Mouse (Mus musculus): ENCODE results near the gene Gm614. TPM values are rescaled to one million over a fixed set of nuclear protein-coding genes. Genes with fewer than 3 reads are reported as not detected.

Gm614 gene
- polyA plus RNA-seq (2017; shearing (Covaris generic)): 3.7 TPM

DNA sequence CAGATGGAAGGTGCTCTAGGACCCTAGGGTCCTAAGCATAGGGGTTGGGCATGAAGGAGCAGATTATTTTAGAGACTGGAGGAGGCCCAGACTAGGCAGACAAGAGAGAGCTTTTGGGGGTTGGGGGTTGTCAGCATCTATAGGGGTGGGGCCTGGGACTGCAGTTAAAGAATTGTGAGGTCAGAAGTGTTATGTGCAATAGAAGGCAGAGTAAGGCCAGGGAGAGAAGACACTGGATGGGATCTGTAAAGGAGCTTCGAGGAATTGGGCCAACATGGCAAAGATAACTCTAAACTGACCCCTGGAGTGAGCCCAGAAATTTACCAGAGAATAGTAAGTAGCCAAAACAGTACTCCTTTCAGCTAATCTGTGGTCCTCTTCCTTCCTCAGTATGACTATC lies at the start of gene Gm614:
Gene Gm614 (minus strand): TSS at position 101 of the 400 bp plus-strand sequence.

DNA sequence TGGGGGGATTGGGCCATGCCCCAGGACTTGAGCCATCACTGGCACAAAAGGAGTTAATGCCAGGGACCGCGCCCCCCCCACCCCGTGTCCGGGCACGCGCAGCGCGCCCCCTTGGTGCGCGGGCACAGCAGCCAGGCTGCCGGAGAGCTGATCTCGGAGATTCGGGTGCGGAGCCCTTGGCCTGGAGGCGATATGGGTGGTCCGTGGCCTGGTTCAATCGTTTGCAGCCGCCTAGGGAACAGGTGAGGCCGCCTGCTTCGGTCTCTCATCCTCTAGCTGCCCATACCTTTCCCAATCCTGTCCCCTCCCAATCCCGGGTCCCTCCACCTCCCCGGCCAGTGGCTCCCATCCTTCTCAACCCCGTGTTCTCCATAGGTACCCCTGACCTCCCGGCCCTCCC lies 35.3 kb upstream of the Gm614 start, which contains the start of gene Nlgn3:
Gene Nlgn3 (plus strand): TSS at position 114 of the 400 bp plus-strand sequence.

DNA sequence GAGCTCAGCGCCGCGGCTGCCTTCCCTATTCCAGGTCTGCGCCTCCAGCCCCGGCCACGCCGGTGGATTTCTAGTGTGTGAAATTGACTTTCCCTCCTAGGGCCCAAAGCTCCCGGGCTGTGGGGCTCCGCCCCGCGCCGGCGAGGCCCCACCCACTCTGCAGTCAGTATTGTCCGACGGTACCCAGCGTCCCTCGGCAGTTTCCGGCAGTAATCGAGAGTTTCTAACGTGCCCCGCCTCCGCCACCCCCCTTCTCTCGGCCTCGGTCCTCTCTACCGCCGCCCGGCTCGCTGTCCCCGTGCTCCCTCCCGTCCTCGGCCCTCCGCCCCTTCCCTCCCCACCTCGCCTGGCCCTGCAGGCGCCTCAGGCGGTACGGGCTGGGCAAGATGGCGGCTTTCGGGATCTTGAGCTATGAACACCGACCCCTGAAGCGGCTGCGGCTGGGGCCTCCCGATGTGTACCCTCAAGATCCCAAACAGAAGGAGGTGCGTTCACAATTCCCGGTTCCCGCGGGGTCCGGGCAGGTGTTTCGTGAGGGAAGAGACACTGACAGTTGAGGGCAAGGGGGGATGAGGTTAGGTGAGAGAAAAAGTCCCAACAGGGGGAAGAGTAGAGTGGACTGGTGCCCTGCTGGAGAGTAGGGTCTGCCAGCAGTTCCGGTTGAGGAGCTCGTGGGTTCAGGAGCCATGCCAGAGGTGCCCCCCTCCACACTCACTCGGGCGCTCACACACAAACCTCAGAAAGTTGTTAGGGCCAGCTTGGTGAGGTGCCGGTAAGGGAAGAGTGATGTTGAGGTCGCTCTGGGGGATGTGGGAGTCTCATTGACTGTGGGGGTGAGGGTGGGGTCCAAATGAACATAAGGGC lies 10.3 kb upstream of the Gm614 start, which contains the start of gene Med12:
Gene Med12 (plus strand): TSS at position 156 of the 864 bp plus-strand sequence.

DNA sequence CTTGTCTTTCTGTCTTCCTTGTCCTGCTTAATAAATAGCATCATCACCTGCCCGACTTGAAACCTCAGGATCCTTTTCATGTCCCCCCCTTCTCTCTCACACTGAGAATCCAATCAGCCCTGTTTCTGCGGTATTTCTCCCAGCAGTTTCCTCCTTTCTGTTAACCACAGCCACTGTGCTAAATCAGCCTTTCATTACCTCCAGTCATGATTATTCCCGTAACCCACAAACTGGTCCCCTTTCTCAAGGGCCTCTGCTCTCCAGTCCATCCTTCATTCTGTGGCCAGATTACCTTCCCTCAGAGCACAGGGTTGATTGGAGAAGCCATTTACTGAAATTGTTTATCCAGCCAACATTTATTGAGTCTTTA lies 4.9 kb upstream of the Gm614 start, which contains the start of gene Gm20489:
Gene Gm20489 (minus strand): TSS at position 269 of the 370 bp plus-strand sequence.

DNA sequence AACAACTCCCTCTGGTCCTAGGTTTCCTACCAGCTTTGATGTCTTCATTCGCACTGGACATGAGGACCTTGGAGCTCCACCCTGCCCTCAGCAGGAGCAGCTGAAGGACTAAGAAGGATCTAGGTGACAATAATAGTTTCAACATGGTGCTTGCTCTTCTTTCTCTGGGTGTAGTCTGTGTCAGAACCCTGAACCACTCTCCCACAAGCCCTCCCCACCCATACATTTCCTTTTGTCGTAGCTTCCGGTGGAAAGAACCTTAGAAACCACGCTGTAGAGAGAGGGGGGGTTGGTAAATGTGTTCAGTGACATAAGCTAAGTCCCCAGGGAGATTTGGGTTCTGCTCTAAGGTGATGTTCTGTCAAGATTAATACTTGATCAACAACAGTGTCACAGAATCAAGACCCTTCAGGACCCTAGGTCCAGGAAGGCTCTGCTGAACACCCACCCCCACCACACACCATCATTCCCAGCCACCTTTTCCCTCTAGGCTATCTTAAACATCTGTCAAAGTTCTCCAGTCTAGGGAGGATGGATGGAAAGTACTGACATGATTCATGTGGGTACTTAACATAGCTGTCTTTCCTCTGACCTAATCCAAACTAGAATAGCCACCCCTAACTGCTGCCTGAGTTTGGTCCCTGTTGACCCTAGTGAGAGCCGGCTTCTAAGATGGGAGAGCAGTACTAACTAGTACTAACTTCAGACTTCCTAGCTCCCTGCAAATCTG lies 4.4 kb upstream of the Gm614 start, which contains the start of gene Il2rg:
Gene Il2rg (minus strand): TSS at position 231 of the 730 bp plus-strand sequence.

DNA sequence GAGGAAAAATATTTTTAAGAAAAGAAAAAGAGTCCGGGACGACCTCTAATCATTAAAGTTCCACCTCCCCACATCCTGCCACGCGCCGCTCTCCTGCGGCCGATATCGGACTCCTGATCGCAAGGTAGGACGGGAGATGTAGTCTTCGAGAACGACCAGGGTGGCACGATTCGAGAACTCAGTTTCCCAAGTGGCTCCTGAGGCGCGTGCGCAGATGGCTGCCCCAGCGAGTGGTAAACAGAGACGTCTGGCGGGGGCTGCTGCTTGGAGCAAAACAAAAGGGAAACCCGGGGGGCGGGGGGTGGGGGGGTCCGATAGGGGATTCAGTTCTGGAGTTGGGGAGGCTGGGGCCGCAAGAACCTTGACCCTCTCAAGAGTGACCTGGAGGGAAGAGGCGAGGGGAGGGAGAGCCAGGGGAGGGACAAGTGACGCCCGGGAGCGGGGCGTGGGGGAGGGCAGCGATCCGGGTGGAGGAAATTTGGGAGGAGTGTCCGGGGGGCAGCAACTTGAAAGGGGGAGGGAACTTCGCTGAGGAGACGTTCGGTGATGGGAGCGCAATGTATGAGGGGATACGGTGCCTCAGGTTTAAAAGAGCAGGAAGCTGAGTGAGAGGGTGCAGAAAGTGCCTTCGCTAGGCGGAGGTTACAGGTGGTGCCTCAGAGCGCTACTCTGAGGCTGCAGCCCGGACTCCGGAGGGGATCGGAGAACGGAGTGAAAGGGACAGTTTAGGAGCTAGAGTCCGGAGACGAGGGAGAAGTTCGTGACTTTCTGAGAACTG lies 9.7 kb downstream of the Gm614 start, which contains the start of gene Foxo4:
Gene Foxo4 (plus strand): TSS at position 577 of the 778 bp plus-strand sequence.

DNA sequence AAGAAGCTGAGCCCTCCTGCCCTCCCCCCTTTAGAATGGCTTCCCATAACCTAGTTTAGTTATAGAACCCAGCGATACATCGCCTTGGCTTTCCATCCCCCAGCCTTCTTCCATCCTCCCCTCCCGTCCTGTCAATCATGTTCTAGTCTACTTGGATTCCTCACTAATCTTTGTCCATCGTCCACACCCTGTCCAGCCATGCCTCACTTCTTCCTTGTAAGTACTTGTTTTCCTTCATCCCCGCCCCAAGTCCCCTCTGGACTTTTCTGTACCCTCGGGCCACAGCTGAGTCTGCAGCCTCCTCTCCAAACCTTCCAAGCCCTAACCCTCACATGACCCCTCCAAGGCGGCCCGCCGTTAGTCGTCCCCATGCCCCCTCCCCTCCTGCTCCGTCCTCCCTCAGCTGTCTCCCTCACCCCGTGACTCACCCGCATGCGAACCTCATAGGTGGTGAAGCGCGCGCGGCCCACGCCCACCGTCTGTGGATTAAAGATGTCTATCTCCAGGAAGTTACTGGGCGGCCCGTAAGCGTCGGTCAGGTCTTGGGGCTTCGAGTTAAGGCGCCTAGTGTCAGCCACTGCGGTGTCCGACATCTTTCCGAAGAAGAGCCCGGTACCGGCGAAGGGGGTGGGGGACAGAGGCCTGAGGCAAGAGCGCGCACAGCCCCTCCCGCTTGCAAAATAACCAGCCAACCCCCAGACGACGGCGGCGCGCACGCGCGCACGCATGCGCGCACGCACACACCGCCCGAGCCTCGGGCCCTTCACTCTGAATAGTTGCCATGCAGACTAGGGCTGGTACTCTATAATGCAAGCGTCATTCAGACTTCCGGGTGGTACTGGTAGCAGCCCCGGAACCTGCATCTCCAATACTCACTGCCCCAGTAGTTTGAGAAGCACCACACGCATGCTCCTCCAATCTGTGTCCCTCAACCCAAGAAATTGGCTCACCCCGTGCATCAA lies 41.7 kb downstream of the Gm614 start, which contains the start of gene Snx12:
Gene Snx12 (minus strand): TSS at position 730 of the 962 bp plus-strand sequence.

Other genes starting within 250 kb of the Gm614 start
- gene Tex11, start 204.3 kb downstream of the Gm614 start, polyA plus RNA-seq (2017; shearing (Covaris generic)): not detected
- 1.0 TPM for gene Slc7a3, start 178.0 kb downstream of the Gm614 start, polyA plus RNA-seq (2017; shearing (Covaris generic))
- 51.6 TPM for gene Snx12, start 41.4 kb downstream of the Gm614 start, polyA plus RNA-seq (2017; shearing (Covaris generic))
- 1.6 TPM for gene Foxo4, start 9.5 kb downstream of the Gm614 start, polyA plus RNA-seq (2017; shearing (Covaris generic))
- 1,832 TPM for gene Il2rg, start 4.3 kb upstream of the Gm614 start, polyA plus RNA-seq (2017; shearing (Covaris generic))
- gene Gm20489, start 5.0 kb upstream of the Gm614 start, polyA plus RNA-seq (2017; shearing (Covaris generic)): not detected
- 66.4 TPM for gene Med12, start 10.0 kb upstream of the Gm614 start, polyA plus RNA-seq (2017; shearing (Covaris generic))
- not detected for gene Nlgn3, start 35.2 kb upstream of the Gm614 start, polyA plus RNA-seq (2017; shearing (Covaris generic))
- not detected for gene Gjb1, start 112.4 kb upstream of the Gm614 start, polyA plus RNA-seq (2017; shearing (Covaris generic))
- gene Zmym3, start 156.9 kb upstream of the Gm614 start, polyA plus RNA-seq (2017; shearing (Covaris generic)): 10.3 TPM
- gene Nono, start 165.3 kb upstream of the Gm614 start, polyA plus RNA-seq (2017; shearing (Covaris generic)): 227 TPM
- not detected for gene Itgb1bp2, start 185.1 kb upstream of the Gm614 start, polyA plus RNA-seq (2017; shearing (Covaris generic))